ENCODE assay signal across 8 mouse cellular contexts in the genomic region with DNA sequence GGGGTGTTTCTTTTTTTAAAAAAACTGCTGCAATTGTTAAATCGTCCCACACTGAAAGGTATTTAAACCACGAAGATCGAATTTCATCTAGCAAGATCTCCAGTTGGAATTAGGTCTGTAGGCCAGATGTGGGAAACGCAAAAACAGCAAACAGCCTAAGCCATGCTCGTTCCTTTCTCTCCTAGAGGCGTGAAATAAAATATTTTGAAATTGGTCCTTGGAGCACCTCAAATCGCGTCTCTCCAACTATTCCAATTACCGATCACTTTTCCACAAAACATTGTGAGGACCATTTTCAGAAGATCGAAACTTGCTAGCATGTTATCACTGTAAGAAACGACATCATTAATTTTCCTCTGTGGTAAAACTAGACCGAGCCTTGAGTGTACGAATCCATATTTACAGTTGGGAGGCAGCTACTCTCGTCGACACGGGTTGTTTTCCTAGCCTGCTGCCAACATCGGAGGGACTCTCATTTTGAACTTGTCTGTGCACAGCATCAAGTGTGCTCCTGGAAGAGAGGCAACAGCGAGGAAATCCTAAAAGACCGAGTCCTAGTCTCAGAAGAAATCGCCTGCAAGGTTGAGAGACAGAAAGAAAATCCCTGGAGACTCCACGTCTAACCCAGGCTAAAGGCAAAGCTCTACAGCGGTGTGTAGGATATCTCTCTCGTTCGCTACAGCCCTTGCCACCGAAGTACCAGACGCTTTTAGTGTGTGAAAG. TPM values are rescaled to one million over a fixed set of nuclear protein-coding genes. Genes with fewer than 3 reads are reported as not detected.
DNase-seq lines count a peak whose midpoint lies in the region; ATAC-seq and TF ChIP-seq lines count a peak whose summit lies in the region.

No protein-coding gene starts in this region.

- no peak for TF ChIP-seq CTCF in left cerebral cortex, adult 2 months (IDR thresholded peaks at IDR 0.05)

- H3K27ac ChIP-seq in forebrain, embryonic 15.5 days (replicated peaks), result peak overlapping the region; percentile 100
- H3K27ac ChIP-seq in hindbrain, embryonic 12.5 days, result peak overlapping the region; percentile 100
- H3K27ac ChIP-seq in left cerebral cortex, adult 2 months, result peak overlapping the region; percentile 87
- peak overlapping the region; percentile 100 for H3K27ac ChIP-seq in stomach, embryonic 14.5 days (ENCODE audit: low read length)

- H3K4me2 ChIP-seq in forebrain, embryonic 15.5 days (replicated peaks), result peak overlapping the region; percentile 66
- H3K4me2 ChIP-seq in hindbrain, embryonic 12.5 days (replicated peaks), result peak overlapping the region; percentile 67
- peak overlapping the region; percentile 93 for H3K4me2 ChIP-seq in stomach, embryonic 14.5 days (replicated peaks; ENCODE audit: low read depth, low read length)

- under 1% methylated on average over 26 of the region's 26 CpGs for WGBS in forebrain, embryonic 15.5 days
- WGBS in hindbrain, embryonic 12.5 days, result under 1% methylated on average over 26 of the region's 26 CpGs
- under 1% methylated on average over 26 of the region's 26 CpGs for WGBS in stomach, embryonic 14.5 days

- peak overlapping the region; percentile 100 for H3K9ac ChIP-seq in forebrain, embryonic 15.5 days (replicated peaks)
- H3K9ac ChIP-seq in hindbrain, embryonic 12.5 days, result peak overlapping the region; percentile 100
- H3K9ac ChIP-seq in stomach, embryonic 14.5 days (replicated peaks; ENCODE audit: low read depth, low read length), result peak overlapping the region; percentile 99

- H3K36me3 ChIP-seq in forebrain, embryonic 15.5 days, result peaks cover 4% of the 10 kb centered on the region
- peaks cover 13% of the 10 kb centered on the region for H3K36me3 ChIP-seq in hindbrain, embryonic 12.5 days
- peaks cover 10% of the 10 kb centered on the region for H3K36me3 ChIP-seq in stomach, embryonic 14.5 days (ENCODE audit: control insufficient read depth, insufficient read depth, low read length)

- intact Hi-C loops in left cerebral cortex, adult 2 months (cut with DNase I), result loop anchor here (5.0 kb wide), 5 partner anchors 122 to 1128 kb away; no protein-coding TSS in a partner anchor

- peaks cover 11% of the 10 kb centered on the region for H3K4me1 ChIP-seq in forebrain, embryonic 15.5 days
- no peaks in the 10 kb centered on the region for H3K4me1 ChIP-seq in hindbrain, embryonic 12.5 days
- no peaks in the 10 kb centered on the region for H3K4me1 ChIP-seq in stomach, embryonic 14.5 days (ENCODE audit: control insufficient read depth, insufficient read depth, low read length)

- DNase-seq in cerebellum, adult 11 months, result peak; percentile 11
- peak; percentile 17 for DNase-seq in c-Kit-positive CD71-negative TER-119-negative erythroid progenitor cells, embryonic 14.5 days (ENCODE audit: low read depth)
- peak; percentile 26 to 28 for DNase-seq in left cerebral cortex, adult 2 months (ENCODE audit: extremely low spot score in 1 of 2, low spot score in 2 of 2)
- peak; percentile 58 for DNase-seq in mesoderm, embryonic 11.5 days (ENCODE audit: low read depth, low spot score)

- ATAC-seq in cerebellum, adult (ENCODE audit: insufficient number of reproducible peaks, low FRiP score, low TSS enrichment), result no peak
- no peak for ATAC-seq in forebrain, embryonic 15.5 days (replicated peaks)
- no peak for ATAC-seq in hindbrain, embryonic 12.5 days (ENCODE audit: low FRiP score)
- ATAC-seq in stomach, embryonic 14.5 days (ENCODE audit: insufficient number of reproducible peaks, insufficient read depth, low FRiP score, low read depth), result no peak

- no peaks in the 10 kb centered on the region for H3K9me3 ChIP-seq in forebrain, embryonic 15.5 days
- H3K9me3 ChIP-seq in hindbrain, embryonic 12.5 days (replicated peaks), result no peaks in the 10 kb centered on the region
- no peaks in the 10 kb centered on the region for H3K9me3 ChIP-seq in stomach, embryonic 14.5 days (ENCODE audit: control insufficient read depth, low read depth, low read length)

- H3K27me3 ChIP-seq in forebrain, embryonic 15.5 days, result no peaks in the 10 kb centered on the region
- no peaks in the 10 kb centered on the region for H3K27me3 ChIP-seq in hindbrain, embryonic 12.5 days
- no peaks in the 10 kb centered on the region for H3K27me3 ChIP-seq in stomach, embryonic 14.5 days (ENCODE audit: control insufficient read depth, insufficient read depth, low read length)

- peak overlapping the region; percentile 95 for H3K4me3 ChIP-seq in forebrain, embryonic 15.5 days
- peak overlapping the region; percentile 99 for H3K4me3 ChIP-seq in hindbrain, embryonic 12.5 days
- peak overlapping the region; percentile 91 for H3K4me3 ChIP-seq in left cerebral cortex, adult 2 months
- peak overlapping the region; percentile 95 for H3K4me3 ChIP-seq in stomach, embryonic 14.5 days (ENCODE audit: low read depth, low read length)

RNA-seq across cellular contexts. Expression of a gene that starts 0.9 kb away (rescaled TPM):
- polyA plus RNA-seq in forebrain, embryonic 15.5 days (2015; fragmentation: Nextera tagmentation; extraction: Ambion mirVana), result 214 and 227 TPM in 2 replicates
- polyA plus RNA-seq in hindbrain, embryonic 12.5 days (2016; fragmentation: Nextera tagmentation; extraction: Ambion mirVana), result 338 and 368 TPM in 2 replicates
- 100 to 1,000 TPM; 139 to 154 TPM for total RNA-seq in left cerebral cortex, adult 2 months (2021)
- 188 and 209 TPM in 2 replicates for polyA plus RNA-seq in stomach, embryonic 14.5 days (2014; fragmentation: Nextera tagmentation; extraction: Ambion mirVana)
